Mouse (Mus musculus) heart, adult 2 months (tissue): Measurements from ENCODE around the gene Kirrel2.

ENCODE experiments used
- CTCF ChIP-seq: fragments of 200-600 bp; IDR thresholded peaks from 2 replicates; pipeline ENCODE4 v1.8.1; 2022; ENCODE audit warnings: antibody characterized with exemption, mild to moderate bottlenecking, moderate library complexity
- POLR2A ChIP-seq: fragments of 200-500 bp; IDR thresholded peaks from 2 replicates; pipeline ENCODE4 v1.6.1; 2011; ENCODE audit warnings: mild to moderate bottlenecking, low read depth, low read length, control low read depth; ENCODE audit not compliant: insufficient read depth

- no peak for TF ChIP-seq POLR2A
- TF ChIP-seq CTCF: no peak
Observed at GRCm38 (mm10) chr7:30421175-30421889, 36.2 kb downstream of the Kirrel2 start, which contains the start of gene Nfkbid.
